Mouse (Mus musculus): Measurements from ENCODE around the gene Faf2.

GRCm38 (mm10) chr13:54693558-54694347 lies 72.2 kb downstream of the Faf2 start, which contains the start of gene Rnf44:
- TF ChIP-seq POLR2A (IDR thresholded peaks at IDR 0.05; ENCODE audit: insufficient read depth, low read depth, low read length) (no peak; the same call in 1 of the 2 replicates), CTCF (IDR thresholded peaks at IDR 0.05) (0 out of 2 replicates have a peak, but pooled peaks have one; percentile 5), EP300 (IDR thresholded peaks at IDR 0.05; ENCODE audit: insufficient read depth, low read depth, low read length) (peak; percentile 68; the same call in 1 of the 2 replicates)
